Mouse (Mus musculus): ENCODE measurements at regions not wholly inside any gene's neighbourhood (a gene's known extent, or its start where the extent isn't known, plus 50 kb on each side); places are given as distances from the start of the nearest gene placed in this dataset.

DNA sequence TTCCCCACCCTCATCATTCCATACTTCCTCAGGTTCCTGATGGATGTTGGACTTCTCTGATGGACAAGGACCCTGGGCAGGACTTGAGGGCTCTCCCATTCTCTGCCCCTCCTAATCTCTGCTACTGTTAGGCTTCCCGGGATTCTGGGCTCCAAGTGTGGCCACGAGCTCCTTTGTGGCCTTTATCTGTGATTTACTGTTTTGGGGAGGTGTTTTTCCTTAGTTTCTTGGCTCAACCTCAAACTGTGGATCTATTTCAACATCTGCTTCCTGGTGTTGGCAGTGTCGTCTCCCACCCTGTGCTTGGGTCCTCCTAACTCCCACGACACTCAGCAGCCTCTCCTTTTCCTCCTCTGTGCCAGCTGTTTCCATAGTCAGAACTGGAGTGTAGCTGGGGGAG is 61.3 kb upstream of the Unc5b start:
- no peak for ATAC-seq (replicated peaks; ENCODE audit: low read depth, poor library complexity, severe bottlenecking)

DNA sequence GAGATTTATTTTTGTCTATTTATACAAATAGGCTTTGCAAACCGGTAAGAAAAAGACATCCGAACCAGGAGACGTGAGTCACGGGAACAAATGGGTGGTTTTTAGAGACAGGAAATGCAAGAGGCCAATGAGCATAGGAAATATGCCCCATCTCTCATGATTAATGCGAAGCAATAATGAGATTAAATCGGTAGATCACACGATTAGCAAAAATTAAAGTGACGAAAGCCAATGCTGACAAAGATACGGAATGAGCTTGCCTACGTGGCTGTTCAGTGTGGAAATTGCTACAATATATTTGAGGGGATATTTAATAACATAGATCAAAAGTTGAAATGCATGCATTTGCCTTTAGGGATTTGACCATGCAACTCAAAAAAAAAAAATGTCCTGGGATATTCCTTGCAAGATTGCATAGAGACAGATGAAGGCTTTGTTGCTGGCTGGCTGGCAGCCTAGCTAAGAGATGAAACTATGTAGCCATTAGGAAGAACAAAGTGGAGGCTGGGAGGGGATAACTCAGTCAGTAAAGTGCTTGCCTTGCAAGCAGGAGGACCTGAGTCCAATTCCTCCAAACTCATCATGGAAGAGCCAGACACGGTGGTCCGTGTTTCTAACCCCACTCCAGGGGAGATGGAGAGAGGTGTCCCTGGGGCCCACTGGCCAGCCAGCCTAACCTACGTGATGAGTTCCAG is 60.2 kb upstream of the Unc5b start:
- no peak for ATAC-seq (replicated peaks; ENCODE audit: low read depth, poor library complexity, severe bottlenecking)

- ATAC-seq (replicated peaks; ENCODE audit: low read depth, poor library complexity, severe bottlenecking), result no peak
Measured at GRCm38 (mm10) chr10:60889792-60890191, 58.4 kb upstream of the Unc5b start.

DNA sequence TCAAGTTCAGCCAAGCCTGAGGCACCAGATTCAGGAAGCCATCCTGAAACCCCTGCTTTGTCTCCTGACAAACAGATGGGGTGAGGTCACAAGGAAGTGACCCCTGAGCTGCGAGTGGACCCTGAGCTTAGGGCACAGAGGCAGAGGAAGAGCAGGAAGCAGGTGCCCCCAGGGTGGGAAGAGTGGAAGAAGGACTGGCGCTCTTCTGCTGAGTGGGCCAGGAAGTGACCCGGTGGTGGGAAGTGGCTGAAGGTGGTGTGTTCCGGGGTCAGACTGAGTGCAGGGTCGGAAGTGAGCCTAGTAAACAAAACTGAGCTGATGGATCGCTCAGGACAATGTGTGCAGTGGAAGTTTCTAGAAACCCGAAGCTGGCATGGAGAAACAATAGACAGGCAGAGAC is 57.2 kb upstream of the Unc5b start:
- ATAC-seq (replicated peaks; ENCODE audit: low read depth, poor library complexity, severe bottlenecking), result no peak

DNA sequence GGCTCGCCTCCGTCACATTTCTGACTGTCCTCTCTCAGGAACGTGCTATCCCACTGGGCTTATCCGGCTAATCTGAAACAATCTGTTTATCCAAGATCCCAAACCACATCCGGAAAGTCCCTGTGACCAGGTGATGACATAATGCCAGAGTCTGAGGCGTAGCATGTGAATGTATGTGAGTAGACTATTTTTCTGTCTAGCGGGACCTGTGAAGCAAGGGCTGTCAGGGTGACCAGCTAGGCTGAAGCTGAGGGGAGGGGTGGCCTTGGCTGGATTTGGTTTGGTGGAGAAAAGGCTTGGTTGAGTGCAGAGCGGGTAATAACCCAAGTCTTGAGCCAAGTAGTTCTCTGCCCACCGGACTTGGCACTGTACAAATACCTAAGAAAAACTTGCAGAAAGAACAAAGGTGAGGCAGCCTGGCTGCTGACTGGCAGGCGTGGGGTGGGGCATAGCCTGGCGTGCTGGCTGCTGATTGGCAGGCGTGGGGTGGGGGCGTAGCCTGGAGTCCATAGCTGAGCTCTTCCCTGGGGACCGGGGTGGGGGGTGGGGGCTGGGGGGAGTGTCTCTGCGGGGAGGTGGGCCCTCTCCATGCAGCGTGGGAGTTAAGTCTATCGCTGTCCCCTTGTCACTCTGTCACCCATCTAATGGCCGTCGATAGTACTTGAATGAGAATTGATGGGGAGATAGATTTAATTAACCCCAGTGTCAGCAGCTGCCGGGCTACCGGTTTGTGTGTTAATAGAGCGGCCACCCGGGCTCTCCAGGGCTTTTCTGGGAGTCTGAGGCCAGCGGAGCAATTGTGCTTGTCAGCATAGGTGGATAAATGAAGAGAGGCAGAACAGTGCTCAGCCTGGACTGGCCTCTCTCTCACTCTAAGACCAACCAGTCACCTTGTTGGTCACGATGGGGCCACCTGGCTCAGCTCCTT is 54.2 kb upstream of the Unc5b start:
- no peak for ATAC-seq (replicated peaks; ENCODE audit: low read depth, poor library complexity, severe bottlenecking)

GRCm38 (mm10) chr10:60884806-60885205 is 53.4 kb upstream of the Unc5b start:
- no peak for ATAC-seq (replicated peaks; ENCODE audit: low read depth, poor library complexity, severe bottlenecking)

Data from common myeloid progenitor, adult 5-6 weeks (primary cell).